Mouse (Mus musculus): ENCODE data around the gene Sccpdh.

Sccpdh gene

DNA sequence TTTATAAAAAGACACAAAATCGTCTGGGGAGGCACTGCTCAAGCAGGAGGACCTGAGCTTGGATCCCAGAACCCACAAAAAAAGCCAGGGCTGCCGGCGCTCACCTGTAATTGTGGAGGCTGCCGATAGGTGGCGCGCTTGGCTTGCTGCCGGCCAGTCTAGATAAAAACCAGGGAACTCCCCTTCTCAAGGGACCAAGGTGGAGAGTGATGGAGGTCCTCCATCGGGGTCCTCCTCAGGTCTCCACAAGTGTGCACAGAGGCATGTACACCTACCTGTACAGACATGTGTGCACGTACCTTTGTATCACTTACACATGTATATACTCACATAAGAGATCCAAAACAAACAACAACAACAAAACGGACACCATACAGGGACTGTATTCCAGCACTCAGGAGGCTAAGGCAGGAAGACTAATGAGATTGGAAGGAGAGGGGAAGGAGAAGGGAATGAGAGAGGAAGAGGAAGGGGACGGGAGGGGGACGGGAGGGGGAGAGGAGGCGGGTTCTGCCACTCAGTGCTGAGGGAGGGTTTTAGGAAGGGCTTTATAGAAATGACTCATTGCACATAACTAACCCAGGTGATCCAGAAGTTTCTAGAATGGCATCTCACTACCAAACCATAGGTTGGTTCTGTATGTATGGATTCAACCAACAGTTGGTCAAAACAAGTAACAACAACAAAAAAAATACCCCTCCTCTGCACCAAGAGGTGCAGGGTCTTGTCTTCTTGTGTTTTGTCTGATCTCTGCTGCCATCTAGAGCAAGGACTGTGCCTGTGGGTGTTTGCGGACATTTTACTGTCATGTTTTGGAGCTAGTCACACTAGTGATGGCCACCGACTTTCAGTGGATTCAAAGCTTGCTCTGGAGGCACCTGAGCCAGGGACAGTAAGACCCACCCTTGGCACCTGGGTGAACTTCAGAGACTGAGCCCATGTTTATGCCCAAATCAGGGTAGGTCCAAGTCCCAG, 66.8 kb downstream of the Sccpdh start:
- DNase-seq (ENCODE audit: low read depth, low spot score): peak; percentile 54

DNA sequence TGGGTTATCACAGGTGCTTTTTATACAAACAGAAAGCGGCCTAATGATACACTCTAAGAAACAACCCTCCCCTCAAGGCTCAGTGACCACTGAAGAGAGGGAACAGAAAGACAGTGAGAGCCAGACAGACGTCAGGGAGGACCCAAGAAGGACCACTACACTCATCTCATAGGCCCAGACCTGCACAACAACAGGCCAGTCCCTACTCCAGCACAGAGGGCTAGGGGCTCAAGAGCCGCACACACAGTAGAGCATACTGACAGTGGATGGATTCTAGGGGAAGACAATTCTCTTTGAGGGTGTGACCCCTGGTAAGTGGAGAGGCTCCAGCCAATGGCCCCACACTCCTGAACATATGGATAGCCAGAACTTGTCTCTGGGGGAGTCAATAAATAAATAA, 68.5 kb downstream of the Sccpdh start:
- DNase-seq (ENCODE audit: low read depth, low spot score): no peak
